Mouse (Mus musculus): ENCODE measurements around the gene Gas2l2.

The Gas2l2 gene

DNA sequence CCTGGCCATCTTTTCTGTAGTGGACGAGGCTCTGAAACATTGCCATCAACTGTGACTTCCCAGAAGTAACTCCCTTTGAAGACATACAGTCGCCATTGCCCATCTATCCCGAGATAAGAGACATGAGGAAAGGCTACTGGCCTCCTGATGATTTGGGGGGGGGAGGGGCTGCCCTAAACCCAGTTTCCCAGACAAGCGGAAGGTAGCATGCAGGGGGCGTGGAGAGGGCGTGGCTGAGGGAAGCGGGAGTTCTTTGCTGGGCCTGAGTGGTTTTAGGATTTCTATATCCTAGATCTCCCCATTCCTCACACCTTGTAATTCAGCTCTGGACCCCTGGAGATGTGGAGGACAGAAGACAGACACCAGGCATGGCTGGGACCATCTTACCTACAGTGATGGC is 14.6 kb upstream of the Gas2l2 start:
- no peak for DNase-seq (ENCODE audit: low spot score)

DNA sequence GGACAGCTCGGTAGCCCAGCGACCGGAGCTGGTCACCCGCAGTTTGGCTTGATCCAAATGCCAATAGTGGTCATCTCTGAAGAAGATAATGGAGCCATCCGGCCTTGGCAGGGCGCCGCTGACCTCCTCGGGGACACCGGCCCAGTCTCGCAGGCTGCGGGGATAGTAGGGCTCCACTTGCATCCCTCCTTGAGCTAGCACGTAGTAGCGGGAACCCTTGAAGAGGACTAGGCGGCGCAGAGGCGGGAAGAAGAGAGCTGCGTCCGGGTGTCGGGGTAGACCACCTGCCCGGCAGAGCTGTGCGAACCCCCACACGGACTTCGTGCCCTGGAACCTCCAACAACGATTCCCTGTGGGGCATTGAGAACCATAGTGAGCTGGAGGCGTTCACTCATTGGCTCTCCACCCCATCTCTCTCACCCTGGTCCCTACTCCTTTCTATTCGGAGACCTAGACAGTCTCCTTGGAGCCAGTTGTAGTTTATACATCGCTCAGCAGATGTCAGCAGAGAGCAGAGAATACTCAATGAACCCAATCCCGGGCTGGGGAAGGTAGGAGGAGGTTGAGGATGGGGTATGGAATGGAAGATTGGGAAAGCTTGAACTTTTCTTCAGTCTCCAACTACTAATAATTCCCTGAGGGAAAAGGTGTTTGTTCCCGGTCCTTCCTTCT is 13.5 kb upstream of the Gas2l2 start:
- DNase-seq (ENCODE audit: low spot score): peak; percentile 69

DNA sequence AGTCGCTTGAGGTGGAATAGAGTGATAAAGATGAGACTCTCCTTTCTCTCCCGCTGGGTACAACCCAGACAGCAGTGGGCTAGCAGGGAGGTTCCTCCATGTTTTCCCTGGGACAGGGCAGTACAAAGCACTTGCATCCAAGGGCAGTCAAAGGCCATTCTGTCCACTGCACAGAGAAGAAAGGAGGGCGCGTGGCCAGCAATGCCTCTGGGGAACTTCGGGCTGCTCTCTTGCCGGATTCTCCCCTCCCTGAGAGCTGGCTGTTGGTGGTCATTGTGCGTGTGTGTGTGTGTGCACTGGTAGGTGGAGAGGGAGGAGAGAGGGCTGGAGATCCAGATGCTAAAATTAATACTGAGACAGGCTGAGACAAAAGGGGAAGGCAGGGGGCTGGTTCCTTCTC is 12.0 kb upstream of the Gas2l2 start:
- no peak for DNase-seq (ENCODE audit: low spot score)

DNA sequence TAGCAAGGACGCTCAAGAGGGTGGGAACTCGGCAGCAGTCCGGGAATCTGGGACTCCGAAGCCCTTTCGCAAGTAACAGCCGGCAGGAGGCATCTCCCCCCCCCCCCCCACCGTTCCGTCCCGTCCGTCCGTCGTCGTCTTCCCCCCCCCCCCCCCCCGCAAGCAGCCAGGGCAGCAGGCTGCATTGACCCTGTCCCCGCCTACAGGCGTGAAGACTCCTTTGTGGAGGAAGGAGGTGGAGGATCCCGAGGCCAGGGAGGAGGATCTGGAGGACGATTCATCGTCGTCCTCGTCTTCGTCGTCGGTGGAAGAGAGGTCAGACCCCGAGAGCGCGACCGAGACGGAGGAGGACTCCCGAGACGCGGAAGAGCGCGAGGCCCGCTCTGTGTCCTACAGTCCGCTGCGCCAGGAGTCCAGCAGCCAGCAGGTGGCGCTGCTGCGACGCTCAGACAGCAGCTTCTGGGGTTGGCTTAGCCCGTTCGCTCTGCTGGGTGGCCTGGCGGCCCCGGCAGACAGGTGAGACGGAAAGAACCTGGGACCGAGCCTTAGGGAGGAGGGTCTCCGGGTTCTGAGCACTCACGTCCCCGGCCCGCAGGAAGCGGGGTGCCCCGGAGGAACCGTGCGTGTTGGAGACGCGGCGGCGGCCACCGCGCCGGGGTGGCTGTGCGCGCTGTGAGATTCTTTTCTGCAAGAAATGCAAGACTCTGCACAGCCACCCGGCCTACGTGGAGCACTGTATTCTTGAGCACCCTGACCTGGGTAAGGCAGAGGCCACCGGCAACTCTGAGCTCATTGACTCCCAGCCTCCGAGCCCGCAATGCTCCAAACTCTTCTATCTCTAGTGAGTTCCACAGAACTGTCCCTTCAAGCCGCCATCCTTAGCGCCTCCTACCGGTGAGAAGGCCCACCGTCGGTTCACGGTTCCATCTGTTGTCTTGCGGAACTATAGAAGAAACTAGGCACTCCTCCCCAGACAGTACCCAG is 11.1 kb upstream of the Gas2l2 start:
- peak; percentile 83 for DNase-seq (ENCODE audit: low spot score)

DNA sequence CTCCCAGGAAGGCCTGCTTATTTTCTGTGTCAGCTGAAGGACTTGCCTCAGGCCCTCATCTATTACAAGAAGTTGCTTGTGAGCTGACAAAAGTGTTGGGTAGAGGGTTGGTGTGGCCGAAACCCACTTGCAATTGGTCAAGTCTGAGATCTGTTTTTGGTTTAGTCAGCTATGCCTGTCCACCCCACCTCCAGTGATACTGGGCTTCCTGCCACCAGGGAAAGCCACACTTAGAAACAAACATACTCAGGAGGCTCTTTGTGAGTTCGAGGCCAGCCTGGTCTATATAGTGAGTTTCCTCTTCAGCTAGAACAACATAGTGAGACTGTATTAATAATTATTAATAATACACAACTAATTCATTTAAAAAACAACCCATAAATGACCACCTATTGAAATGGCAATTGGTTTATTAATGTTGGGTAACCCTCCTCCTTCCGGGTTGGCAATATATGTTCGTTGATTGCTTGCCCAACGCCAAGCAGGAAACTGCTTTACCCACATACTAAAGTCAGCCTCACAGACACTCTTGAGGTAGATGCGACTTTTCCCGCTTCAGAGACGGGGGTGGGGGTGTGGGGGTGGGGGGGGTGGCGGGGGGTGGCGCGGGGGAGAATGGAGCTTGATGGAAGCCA is 10.3 kb upstream of the Gas2l2 start:
- no peak for DNase-seq (ENCODE audit: low spot score)

DNA sequence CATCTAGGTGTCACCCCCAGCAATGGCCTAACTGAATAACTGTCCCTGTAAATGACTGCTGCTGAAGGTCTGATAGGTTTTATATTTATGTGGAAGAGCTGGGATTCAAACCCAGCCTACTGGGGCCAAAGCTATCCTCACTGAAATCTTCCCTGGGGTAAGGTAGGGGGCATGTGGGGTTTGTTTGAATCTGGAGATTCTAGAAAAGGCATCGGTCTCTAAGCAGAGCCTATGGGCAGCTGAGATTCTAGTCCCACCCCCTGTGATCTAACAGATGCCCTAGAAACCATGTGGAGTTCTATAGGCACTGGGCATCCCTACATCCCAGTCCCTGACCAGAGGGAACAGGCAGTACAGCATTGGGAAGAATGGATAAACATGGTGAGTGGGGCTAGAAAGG is 8.1 kb upstream of the Gas2l2 start, which contains the start of gene 1700020L24Rik:
Gene 1700020L24Rik (plus strand): TSS at position 301 of the 400 bp plus-strand sequence.
- DNase-seq (ENCODE audit: low spot score): no peak

DNA sequence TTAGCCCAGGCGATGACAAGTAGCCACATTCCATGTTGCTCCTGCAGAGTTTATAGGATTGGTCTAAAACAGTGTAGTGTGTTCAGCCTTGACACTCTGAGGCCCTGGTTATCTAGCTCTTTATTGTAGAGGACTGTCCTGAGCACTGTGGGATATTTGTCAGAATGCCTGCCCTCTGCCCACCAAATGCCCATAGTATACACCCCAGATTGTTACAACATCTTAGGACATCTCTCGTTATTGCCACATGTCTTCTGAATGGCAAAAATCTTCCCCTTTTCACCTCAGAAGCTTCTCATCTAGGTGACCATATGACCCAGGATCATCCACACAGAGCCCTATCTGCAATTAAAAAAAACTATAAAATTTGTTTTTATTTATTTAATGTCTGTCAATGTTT is 3.3 kb upstream of the Gas2l2 start:
- DNase-seq (ENCODE audit: low spot score): no peak

DNA sequence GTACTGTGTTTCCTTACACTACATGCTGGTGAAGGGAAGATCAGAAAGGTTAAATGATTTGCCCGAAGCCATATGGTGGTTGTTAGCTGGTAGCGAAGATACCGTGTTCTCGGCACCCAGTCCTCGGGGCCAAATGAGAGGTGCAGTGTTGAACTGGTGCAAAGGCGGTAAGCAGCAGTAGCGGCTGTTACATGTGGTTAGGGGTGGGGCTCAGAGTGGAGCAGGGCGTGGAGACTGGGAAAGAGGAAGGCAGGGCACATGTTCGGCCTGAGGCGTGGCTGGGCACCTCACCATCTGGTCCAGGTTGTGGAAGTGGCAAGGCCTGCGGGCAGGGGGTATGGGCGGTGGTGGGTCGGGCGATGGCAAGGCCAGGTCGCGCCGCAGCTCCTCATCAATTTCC is 2.3 kb downstream of the Gas2l2 start:
- no peak for DNase-seq (ENCODE audit: low spot score)

DNA sequence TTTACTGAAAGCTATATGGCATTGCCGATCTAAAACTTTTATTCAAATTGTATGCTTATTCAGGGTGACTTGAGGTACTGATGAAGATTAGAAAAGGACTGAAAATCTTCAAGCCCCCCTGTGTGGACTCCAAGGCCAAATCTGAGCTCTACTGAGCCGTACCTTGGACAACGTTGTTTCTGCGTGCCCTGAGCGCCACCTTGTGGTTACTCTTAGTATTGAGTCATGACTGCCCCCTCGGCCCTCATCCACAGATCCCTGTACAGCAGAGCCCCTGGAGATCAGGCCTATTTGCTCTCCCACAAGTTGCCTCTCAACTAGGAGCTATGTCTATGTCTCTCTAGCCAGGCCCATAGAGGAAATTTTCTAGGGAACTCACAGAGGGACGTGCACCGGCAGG is 4.6 kb downstream of the Gas2l2 start:
- peak; percentile 73 for DNase-seq (ENCODE audit: low spot score)

DNA sequence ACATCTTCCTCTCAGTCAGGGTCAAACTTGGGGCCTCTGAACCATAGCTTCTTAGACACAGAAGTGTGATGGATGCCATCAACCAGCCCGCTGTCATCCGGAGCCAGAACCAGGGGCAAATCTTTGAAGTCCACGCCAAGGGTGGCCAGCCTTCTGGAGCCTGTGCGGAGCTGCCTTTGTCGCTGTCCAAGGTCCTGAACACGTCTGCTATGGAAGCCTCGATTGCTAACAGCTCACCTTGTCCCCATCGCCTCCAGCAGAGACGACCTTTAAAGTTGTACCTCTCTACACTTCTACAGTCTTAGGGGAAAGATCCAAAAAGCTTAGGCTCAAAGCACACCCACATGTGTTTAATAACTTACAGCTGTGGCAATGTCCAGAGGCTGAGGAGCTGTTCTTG is 8.0 kb downstream of the Gas2l2 start:
- peak; percentile 77 for DNase-seq (ENCODE audit: low spot score)

DNA sequence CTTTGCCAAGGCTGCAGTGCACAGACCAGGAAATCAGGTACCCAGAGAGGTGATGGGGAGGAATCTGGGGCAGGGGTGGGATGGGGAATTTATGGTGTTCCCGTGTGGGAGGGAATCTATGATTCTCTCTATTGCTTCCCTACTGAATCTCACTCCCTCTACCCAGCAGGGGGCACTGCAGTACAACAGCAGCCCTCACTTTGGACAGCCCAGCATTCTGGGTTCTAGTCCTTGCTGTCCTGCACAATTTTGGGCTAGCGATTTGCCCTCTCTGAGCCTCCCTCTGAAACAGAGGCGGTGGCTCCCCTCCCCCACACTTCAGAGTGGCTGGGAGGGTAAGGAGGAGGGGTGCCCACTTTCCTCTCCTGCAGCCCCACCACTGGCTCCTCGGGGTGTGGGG is 8.9 kb downstream of the Gas2l2 start:
- no peak for DNase-seq (ENCODE audit: low spot score)

DNA sequence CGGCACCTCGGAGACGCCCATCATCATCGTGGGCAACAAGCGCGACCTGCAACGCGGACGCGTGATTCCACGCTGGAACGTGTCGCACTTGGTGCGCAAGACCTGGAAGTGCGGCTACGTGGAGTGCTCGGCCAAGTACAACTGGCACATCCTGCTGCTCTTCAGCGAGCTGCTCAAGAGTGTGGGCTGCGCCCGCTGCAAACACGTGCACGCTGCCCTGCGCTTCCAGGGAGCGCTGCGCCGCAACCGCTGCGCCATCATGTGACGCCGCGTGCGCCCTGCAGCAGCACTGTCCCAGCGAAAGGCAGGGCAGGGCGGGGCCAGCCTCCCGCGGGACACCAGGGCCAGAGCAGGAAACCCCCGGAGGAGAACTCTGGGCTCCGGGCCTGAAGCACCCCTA is 10.7 kb downstream of the Gas2l2 start:
- no peak for DNase-seq (ENCODE audit: low spot score)

DNA sequence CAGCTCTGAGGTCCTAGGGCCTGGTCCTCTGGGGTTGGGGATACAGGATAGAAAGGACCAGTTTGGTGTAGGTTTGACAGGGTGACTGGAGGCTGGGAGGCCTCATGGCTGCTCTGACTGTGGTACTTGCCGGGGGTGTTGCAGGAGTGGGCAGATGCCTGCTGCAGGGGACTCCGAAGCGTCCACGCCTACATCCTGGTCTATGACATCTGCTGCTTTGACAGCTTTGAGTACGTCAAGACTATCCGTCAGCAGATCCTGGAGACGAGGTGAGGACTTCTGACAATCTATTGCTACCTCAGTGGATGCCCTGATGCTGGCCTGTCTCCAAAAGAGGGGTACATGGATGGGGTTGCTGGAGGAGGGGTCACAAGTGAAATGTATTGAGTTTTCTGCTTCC is 11.5 kb downstream of the Gas2l2 start:
- DNase-seq (ENCODE audit: low spot score): no peak

DNA sequence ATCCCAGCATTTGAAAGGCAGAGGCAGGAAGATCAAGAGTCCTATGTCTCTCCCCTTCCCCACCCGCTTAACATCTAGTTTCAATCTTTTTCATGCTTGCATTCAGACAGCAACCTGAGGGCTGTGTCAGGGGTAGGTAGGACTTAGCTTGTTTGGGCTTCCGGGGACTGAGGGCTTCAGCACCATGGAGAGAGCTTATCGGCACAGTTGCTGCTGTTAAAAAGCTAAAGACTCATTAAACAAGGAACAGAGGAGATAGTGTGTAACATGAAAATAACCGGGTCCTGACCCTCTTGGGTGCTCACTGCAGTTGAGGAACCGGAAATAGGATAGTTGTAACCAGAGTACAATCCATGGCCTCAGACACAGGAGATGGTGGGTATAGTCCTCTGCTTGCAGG is 12.2 kb downstream of the Gas2l2 start:
- peak; percentile 60 for DNase-seq (ENCODE audit: low spot score)

DNA sequence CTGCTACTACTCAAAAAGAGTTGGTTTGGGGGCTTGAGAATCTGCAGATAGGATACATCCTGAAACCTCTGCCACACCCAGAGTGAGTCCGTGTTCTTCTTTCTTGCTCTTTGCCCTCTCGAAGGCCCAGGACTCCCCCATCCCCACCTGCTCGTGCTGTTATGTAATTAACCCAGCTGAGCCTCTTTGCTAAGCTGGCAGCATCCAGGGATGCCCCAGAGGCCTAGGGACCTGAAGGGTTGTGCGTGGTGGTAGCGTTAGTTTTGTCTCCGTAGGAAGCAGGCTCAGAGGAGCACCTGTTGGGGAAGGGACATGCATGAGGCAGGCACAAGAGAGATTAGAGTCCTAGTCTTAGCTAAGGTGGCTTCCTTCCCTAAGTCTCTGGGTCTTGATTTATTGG is 18.7 kb downstream of the Gas2l2 start:
- no peak for DNase-seq (ENCODE audit: low spot score)

DNA sequence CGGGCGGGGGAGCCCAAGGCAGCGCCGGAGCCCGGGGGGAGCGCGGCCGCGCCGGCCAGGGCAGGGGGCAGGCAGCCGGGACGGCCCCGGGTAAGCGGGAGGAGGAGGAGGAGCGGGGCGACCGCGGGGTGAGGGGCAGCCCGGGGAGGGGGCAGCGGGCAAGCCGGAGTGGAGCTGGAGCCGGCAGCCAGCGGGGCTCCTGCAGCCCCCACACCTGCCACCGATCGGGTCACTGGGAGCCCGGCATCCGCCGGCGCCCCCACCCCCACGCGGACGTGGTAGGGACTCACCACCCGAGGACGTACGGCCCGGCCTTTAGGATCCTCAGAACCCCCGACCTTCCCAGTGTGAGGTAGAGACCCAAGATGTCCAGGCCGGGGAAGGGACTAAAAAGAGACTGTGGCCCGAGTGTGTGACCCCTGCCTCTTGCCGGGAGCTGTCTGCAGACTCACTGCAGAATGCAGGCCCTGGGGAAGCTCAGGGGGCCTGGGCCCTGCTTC is 19.4 kb downstream of the Gas2l2 start:
- no peak for DNase-seq (ENCODE audit: low spot score)

DNA sequence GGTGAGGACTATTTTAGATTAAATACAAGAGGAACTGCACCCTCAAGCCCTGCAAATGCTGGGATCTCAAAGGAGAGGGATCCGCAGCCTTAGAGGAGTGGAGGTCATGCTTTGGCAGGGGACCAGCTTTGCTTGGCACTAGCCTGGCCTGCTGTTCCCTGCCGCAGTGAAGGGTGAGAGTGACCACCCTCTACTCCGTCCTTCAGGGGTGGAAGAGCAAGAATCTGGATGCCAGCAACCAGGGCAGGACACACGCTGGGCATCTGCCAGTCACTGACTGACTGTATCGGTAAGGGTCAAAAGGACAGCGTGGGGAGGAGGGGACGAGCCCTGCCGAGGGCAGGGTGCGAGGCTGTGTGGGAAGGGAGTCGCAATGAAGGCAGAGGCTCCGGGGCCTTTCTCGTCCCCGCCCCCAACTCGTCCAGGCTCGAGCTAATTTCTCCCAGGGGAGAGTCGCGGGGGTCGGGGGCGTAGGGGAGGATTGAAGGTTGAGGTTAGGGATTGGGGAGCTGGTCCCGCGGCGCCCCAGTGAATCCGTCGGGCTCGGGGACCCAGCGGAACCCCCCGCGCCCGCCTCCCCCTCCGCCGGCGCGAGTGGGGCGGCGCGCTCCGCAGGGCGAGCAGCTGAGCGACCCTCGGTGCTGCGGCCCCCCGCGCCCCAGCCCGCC is 20.0 kb downstream of the Gas2l2 start, which contains the start of gene Rasl10b:
Gene Rasl10b (plus strand): TSS at position 51 of the 668 bp plus-strand sequence.
- no peak for DNase-seq (ENCODE audit: low spot score)

DNA sequence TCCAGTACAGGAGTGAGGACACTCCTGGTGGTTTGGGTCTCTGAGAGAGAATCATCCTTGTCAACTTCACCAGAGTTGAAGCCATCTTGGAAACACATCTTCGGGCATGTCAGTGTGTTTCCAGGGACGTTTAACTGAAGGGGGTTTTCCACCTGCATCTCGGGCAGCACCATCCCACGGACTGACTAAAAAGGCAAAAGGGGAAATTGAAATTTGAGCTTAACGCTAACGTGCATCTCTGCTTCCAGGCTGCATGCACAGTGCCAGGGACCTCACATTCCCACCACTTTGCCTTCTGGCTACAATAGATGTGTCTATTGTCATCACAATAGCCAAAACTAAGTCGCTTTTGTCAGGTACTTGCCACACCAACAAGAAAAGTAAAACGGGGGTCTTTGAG is 21.0 kb downstream of the Gas2l2 start:
- no peak for DNase-seq (ENCODE audit: low spot score)

DNA sequence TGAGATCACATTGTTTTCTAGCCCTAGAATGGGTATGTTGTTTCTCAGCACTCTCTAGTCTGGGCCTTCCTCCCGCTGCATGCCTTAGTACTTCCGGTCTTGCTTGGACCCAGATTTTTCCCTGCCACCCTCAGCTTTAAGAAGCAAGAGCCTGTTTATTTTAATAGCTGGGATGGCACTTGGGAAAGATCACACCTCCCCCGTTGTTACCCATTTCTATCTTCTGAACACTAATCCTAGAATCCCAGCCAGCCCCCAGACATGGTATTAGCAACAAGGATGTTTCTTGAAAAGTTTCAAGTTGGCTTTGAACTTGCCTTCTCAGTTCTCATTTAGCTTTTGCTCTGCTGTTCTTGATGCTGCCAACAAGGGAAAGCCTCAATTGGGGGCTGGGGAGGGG is 22.9 kb downstream of the Gas2l2 start:
- DNase-seq (ENCODE audit: low spot score): no peak

DNA sequence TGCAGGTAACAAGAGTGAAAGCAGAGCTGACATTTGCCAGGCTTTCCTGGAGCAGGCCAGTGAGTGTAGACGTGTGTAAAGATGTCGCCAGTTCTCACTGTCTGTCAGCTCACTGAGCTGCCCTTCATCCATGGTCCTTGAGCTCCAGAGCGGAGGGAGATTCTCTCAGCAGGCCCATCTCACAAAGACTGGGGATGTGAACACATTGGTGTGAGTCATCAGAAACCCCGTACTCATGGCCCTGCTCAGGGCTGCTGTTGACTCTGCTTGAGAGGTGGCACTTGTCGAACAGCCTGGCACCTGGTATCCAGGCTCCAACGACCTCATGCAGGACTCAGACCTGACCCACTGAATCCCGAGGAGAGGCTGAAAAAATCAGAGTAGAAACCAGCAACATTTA is 25.5 kb downstream of the Gas2l2 start:
- no peak for DNase-seq (ENCODE audit: low spot score)

DNA sequence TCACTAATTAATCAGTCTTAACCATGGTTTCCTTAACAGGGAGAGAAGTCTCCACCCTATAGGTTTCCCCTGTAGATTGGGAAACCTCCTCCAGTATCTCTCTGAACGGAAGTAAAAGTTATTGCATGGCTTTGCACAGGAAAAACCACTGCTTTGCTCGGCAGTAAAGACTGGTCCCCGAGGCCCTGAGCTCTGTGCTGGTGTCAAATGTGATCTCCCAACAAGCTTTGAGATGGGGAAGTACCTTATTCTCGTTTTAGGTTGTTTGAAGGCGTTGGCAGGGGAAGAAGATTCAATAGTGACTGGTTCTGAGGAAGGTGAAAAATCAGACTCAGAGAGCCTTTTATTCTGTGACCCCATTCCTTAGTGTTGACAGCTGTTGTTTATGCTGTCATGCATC is 30.5 kb downstream of the Gas2l2 start:
- DNase-seq (ENCODE audit: low spot score): no peak

DNA sequence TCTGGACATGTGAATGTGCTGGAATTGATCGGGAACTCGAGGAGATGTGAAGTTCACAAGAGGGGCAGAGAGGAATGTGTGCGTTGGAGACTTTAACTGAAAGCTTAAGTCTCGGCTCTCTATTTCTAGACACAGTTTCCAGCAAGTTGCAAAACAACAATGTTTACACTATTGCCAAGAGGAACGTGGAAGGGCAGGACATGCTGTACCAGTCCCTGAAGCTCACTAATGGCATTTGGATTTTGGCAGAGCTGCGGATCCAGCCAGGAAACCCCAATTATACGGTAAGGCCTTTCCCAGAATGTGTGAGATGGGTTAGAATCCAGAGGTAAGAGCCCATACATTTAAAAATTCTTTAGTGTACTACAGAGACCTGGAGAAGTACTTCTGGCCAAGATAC is 31.6 kb downstream of the Gas2l2 start:
- no peak for DNase-seq (ENCODE audit: low spot score)
